Mouse (Mus musculus) liver, adult 2 months (tissue): ENCODE results near the gene Klk1b3. TPM values are rescaled to one million over a fixed set of nuclear protein-coding genes. Genes with fewer than 3 reads are reported as not detected.
A peak's percentile ranks its signal among the peaks of the same experiment; 100 is the strongest.
"Not testable (repeated sequence)": the region's sequence is repeated elsewhere in the genome, so short reads cannot be mapped to it uniquely, and the experiment has no call there.

Source experiments
- DNase-seq: peaks from one replicate; pipeline ENCODE4 v3.0.0-alpha.2; 2011; ENCODE audit warnings: low read depth, low spot score; ENCODE audit errors: extremely low read depth
- H3K27ac ChIP-seq: fragments of 200-500 bp; replicated peaks from 2 replicates; pipeline ENCODE4 v1.5.1; 2012; ENCODE audit warnings: low read depth, mild to moderate bottlenecking, control low read depth, inconsistent platforms, low read length; ENCODE audit not compliant: insufficient read depth
- H3K27me3 ChIP-seq: fragments of 200-500 bp; 2 replicates; pipeline ENCODE4 v1.6.1; 2012; ENCODE audit warnings: mild to moderate bottlenecking, moderate library complexity, low read length, inconsistent platforms; ENCODE audit not compliant: control insufficient read depth, insufficient read depth
- H3K36me3 ChIP-seq: fragments of 200-500 bp; 2 replicates; pipeline ENCODE4 v1.6.1; 2012; ENCODE audit warnings: low read length, inconsistent platforms; ENCODE audit not compliant: control insufficient read depth, insufficient read depth
- H3K4me1 ChIP-seq: fragments of 200-500 bp; 2 replicates; pipeline ENCODE4 v1.6.1; 2011; ENCODE audit warnings: low read length; ENCODE audit not compliant: control insufficient read depth, insufficient read depth
- H3K4me3 ChIP-seq: fragments of 200-500 bp; 2 replicates; pipeline ENCODE4 v1.5.1; 2011; ENCODE audit warnings: low read depth, mild to moderate bottlenecking, control low read depth, low read length, moderate library complexity; ENCODE audit not compliant: insufficient read depth
- H3K79me2 ChIP-seq: fragments of 200-500 bp; 2 replicates; pipeline ENCODE4 v1.6.1; 2012; ENCODE audit warnings: inconsistent platforms, mild to moderate bottlenecking, low read length, moderate library complexity; ENCODE audit not compliant: control insufficient read depth, insufficient read depth
- H3K9ac ChIP-seq: fragments of 200-500 bp; 2 replicates; pipeline ENCODE4 v1.6.1; 2012; ENCODE audit warnings: low read depth, mild to moderate bottlenecking, control low read depth, inconsistent platforms, low read length
- CTCF ChIP-seq: fragments of 200-500 bp; IDR thresholded peaks from 2 replicates; pipeline ENCODE4 v1.5.1; 2011; ENCODE audit warnings: low read depth, low read length, control low read depth
- POLR2A ChIP-seq: fragments of 200-500 bp; IDR thresholded peaks from 2 replicates; pipeline ENCODE4 v1.6.1; 2011; ENCODE audit warnings: low read length, control low read depth; ENCODE audit not compliant: insufficient read depth; ENCODE audit errors: extremely low read depth
- WGBS: fragments of 180-500 bp; shearing (Covaris S2); methylation state at CpG from one replicate; pipeline ENCODE4 v1.1.7; 2018; 5-methylcytosine and 5-hydroxymethylcytosine counted together
- polyA plus RNA-seq: library from polyadenylated mRNA; depleted of rRNA; stranded (reverse); fragments of >200 nt; gene quantifications from 2 replicates; pipeline ENCODE4 v1.2.3, GENCODE M21; 2012; rRNA removed
- total RNA-seq: library from RNA; depleted of rRNA; stranded (reverse); fragments of >200 nt; gene quantifications from 2 replicates; pipeline ENCODE4 v1.2.3, GENCODE M21; 2014; rRNA removed

The Klk1b3 gene
- total and polyA plus RNA-seq, 2 experiments = not detected

- Histone ChIP-seq H3K9ac (peak overlapping the region; percentile 76), H3K27me3 (no peaks in the 10 kb centered on the region), H3K4me3 (peak overlapping the region; percentile 98), H3K4me1 (peaks cover 5% of the 10 kb centered on the region), H3K27ac (peak overlapping the region; percentile 33), H3K79me2 (no peaks in the 10 kb centered on the region), H3K36me3 (peaks cover 6% of the 10 kb centered on the region)
- under 1% methylated on average over 23 of the region's 23 CpGs for WGBS
- TF ChIP-seq POLR2A (no peak), CTCF (no peak)
- DNase-seq = peak; percentile 17
Observed at GRCm38 (mm10) chr7:44246984-44247470, 49.0 kb downstream of the Klk1b3 start.

- H3K4me3 ChIP-seq = no peak overlapping the region
Observed at GRCm38 (mm10) chr7:44247971-44248370, 50.0 kb downstream of the Klk1b3 start.

DNA sequence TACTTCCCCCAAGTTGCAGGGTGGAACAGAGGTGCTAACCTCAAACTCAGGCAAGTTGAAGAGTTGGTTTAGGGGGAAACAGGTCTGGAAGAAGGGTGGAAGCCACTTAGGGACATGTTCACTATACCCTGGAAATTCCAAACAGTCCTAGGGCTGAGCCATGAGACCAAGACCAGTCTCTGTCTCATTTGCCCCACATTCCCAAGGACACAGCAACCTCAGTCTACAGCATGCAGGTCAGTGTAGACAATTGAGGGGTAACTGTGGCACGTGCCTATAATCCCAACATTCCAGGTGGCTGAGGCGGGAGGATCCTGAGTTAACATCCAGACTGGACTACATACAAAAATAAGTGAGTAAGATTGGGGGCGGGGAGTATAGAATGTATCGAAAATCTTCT lies 51.3 kb downstream of the Klk1b3 start:
- 97% methylated on average over 4 of the region's 4 CpGs for WGBS
- no peak overlapping the region for H3K9ac ChIP-seq
- H3K27me3 ChIP-seq = no peaks in the 10 kb centered on the region
- no peak overlapping the region for H3K4me3 ChIP-seq
- H3K36me3 ChIP-seq = peaks cover 8% of the 10 kb centered on the region
- no peak overlapping the region for H3K27ac ChIP-seq
- H3K4me1 ChIP-seq = peaks cover 5% of the 10 kb centered on the region
- no peak for TF ChIP-seq POLR2A
- no peak for TF ChIP-seq CTCF
- no peaks in the 10 kb centered on the region for H3K79me2 ChIP-seq
- DNase-seq = no peak

More at GRCm38 (mm10) chr7:44247971-44248370, 50.0 kb downstream of the Klk1b3 start:
- peaks cover 8% of the 10 kb centered on the region for H3K36me3 ChIP-seq
- DNase-seq = no peak
- no peak overlapping the region for H3K27ac ChIP-seq
- H3K4me1 ChIP-seq = peaks cover 5% of the 10 kb centered on the region
- no peak overlapping the region for H3K9ac ChIP-seq
- H3K27me3 ChIP-seq = no peaks in the 10 kb centered on the region
- TF ChIP-seq CTCF (no peak), POLR2A (no peak)
- no peaks in the 10 kb centered on the region for H3K79me2 ChIP-seq
- WGBS = 95% methylated on average over 2 of the region's 2 CpGs

GRCm38 (mm10) chr7:44250732-44251275 lies 52.8 kb downstream of the Klk1b3 start:
- not testable (repeated sequence) for H3K4me3 ChIP-seq, H3K4me1 ChIP-seq, H3K27me3 ChIP-seq, H3K36me3 ChIP-seq, H3K27ac ChIP-seq, H3K79me2 ChIP-seq, DNase-seq, H3K9ac ChIP-seq
- 93% methylated on average over 17 of the region's 17 CpGs for WGBS

Other genes with a start within 250 kb of the Klk1b3 start
- gene Klk1b8, start 247.5 kb upstream of the Klk1b3 start, total RNA-seq = not detected in 2 replicates
- gene Klk1b8, start 247.5 kb upstream of the Klk1b3 start, polyA plus RNA-seq = not detected in 2 replicates
- gene Klk1b1, start 231.4 kb upstream of the Klk1b3 start, total RNA-seq = not detected in 2 replicates
- gene Klk1b1, start 231.4 kb upstream of the Klk1b3 start, polyA plus RNA-seq = not detected in 2 replicates
- gene Klk1b9, start 222.1 kb upstream of the Klk1b3 start, total RNA-seq = not detected in 2 replicates
- gene Klk1b9, start 222.1 kb upstream of the Klk1b3 start, polyA plus RNA-seq = not detected in 2 replicates
- gene Klk1b11, start 202.3 kb upstream of the Klk1b3 start, total RNA-seq = not detected in 2 replicates
- not detected in 2 replicates for gene Klk1b11, start 202.3 kb upstream of the Klk1b3 start, polyA plus RNA-seq
- not detected in 2 replicates for gene Klk1b26, start 186.0 kb upstream of the Klk1b3 start, total RNA-seq
- gene Klk1b26, start 186.0 kb upstream of the Klk1b3 start, polyA plus RNA-seq = not detected in 2 replicates
- not detected in 2 replicates for gene Klk1b27, start 145.9 kb upstream of the Klk1b3 start, total RNA-seq
- gene Klk1b27, start 145.9 kb upstream of the Klk1b3 start, polyA plus RNA-seq = 0.10 TPM in 1 of 2 replicates, not detected in the other
- gene Klk1b21, start 95.9 kb upstream of the Klk1b3 start, total RNA-seq = not detected in 2 replicates
- gene Klk1b21, start 95.9 kb upstream of the Klk1b3 start, polyA plus RNA-seq = not detected in 2 replicates
- gene Klk1b22, start 85.5 kb upstream of the Klk1b3 start, total RNA-seq = not detected in 2 replicates
- gene Klk1b22, start 85.5 kb upstream of the Klk1b3 start, polyA plus RNA-seq = 0.51 TPM in 1 of 2 replicates, not detected in the other
- not detected in 2 replicates for gene Klk1b16, start 61.4 kb upstream of the Klk1b3 start, total RNA-seq
- not detected in 2 replicates for gene Klk1b16, start 61.4 kb upstream of the Klk1b3 start, polyA plus RNA-seq
- gene Klk1b24, start 10.0 kb upstream of the Klk1b3 start, total RNA-seq = not detected in 2 replicates
- gene Klk1b24, start 10.0 kb upstream of the Klk1b3 start, polyA plus RNA-seq = not detected in 2 replicates
- gene Klk1b4, start 9.2 kb downstream of the Klk1b3 start, total RNA-seq = 2.0 and 2.6 TPM in 2 replicates
- gene Klk1b4, start 9.2 kb downstream of the Klk1b3 start, polyA plus RNA-seq = 4.5 and 7.4 TPM in 2 replicates
- 0.28 TPM in 1 of 2 replicates, not detected in the other for gene Klk1b5, start 17.8 kb downstream of the Klk1b3 start, total RNA-seq
- gene Klk1b5, start 17.8 kb downstream of the Klk1b3 start, polyA plus RNA-seq = not detected in 2 replicates
- gene Klk1, start 27.2 kb downstream of the Klk1b3 start, total RNA-seq = 2.2 and 11.1 TPM in 2 replicates
- gene Klk1, start 27.2 kb downstream of the Klk1b3 start, polyA plus RNA-seq = 0.57 and 1.9 TPM in 2 replicates
- gene Gm36864, start 38.0 kb downstream of the Klk1b3 start, total RNA-seq = not detected in 2 replicates
- not detected in 2 replicates for gene Gm36864, start 38.0 kb downstream of the Klk1b3 start, polyA plus RNA-seq
- 0.18 and 0.20 TPM in 2 replicates for gene 1700028J19Rik, start 48.5 kb downstream of the Klk1b3 start, total RNA-seq
- gene 1700028J19Rik, start 48.5 kb downstream of the Klk1b3 start, polyA plus RNA-seq = 0.77 and 1.4 TPM in 2 replicates
- 6.1 and 7.2 TPM in 2 replicates for gene 2410002F23Rik, start 48.5 kb downstream of the Klk1b3 start, total RNA-seq
- gene 2410002F23Rik, start 48.5 kb downstream of the Klk1b3 start, polyA plus RNA-seq = 14.3 and 30.1 TPM in 2 replicates
- not detected in 2 replicates for gene Acp4, start 59.2 kb downstream of the Klk1b3 start, total RNA-seq
- gene Acp4, start 59.2 kb downstream of the Klk1b3 start, polyA plus RNA-seq = not detected in 2 replicates
- gene Gm15517, start 63.3 kb downstream of the Klk1b3 start, total RNA-seq = not detected in 2 replicates
- not detected in 2 replicates for gene Gm15517, start 63.3 kb downstream of the Klk1b3 start, polyA plus RNA-seq
- 1.3 and 1.9 TPM in 2 replicates for gene Clec11a, start 108.7 kb downstream of the Klk1b3 start, total RNA-seq
- 2.0 and 2.4 TPM in 2 replicates for gene Clec11a, start 108.7 kb downstream of the Klk1b3 start, polyA plus RNA-seq
- gene Shank1, start 112.1 kb downstream of the Klk1b3 start, total RNA-seq = under 0.01 TPM in 1 of 2 replicates, not detected in the other
- 0.04 and 0.06 TPM in 2 replicates for gene Shank1, start 112.1 kb downstream of the Klk1b3 start, polyA plus RNA-seq
- gene Syt3, start 185.9 kb downstream of the Klk1b3 start, total RNA-seq = 1.4 and 2.6 TPM in 2 replicates
- gene Syt3, start 185.9 kb downstream of the Klk1b3 start, polyA plus RNA-seq = 4.9 and 7.1 TPM in 2 replicates
- gene 1700008O03Rik, start 187.6 kb downstream of the Klk1b3 start, total RNA-seq = not detected in 2 replicates
- gene 1700008O03Rik, start 187.6 kb downstream of the Klk1b3 start, polyA plus RNA-seq = 0.22 and 0.27 TPM in 2 replicates
- 0.07 TPM in 1 of 2 replicates, not detected in the other for gene Lrrc4b, start 230.8 kb downstream of the Klk1b3 start, total RNA-seq
- not detected in 2 replicates for gene Lrrc4b, start 230.8 kb downstream of the Klk1b3 start, polyA plus RNA-seq